Mouse (Mus musculus): ENCODE data around the gene Smc4.

DNA sequence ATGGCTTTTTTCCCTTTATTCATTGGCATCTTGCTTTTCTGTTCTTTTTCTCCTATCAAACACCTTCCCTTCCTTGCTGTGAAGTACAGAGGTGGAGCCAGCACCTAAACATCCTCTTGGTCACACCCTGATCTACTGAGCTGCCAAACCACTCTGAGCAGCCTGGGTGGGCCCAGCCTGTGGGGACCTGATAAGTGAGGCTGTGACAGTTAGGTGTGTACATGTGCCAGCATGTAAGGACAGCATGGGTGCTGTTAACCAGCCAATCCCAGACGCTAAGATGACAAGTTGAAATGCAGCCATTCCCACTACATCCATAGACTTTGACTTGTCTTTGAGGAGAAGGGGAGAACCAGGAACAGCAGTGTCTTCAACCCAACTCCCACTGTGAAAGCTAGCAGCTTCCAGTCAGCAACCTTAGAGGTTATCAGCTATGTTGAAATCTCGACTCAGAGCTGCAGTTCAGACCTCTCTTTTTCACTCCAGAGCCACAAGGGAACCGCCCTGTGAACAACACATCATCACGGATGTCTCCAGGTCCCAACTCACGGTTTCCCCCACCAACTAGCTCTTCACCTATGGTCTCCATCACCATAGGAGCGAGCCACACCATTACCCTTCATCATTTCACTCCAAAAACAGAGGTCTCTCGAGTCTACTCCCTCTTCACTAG is 50.4 kb downstream of the Smc4 start:
- no peak for TF ChIP-seq CTCF (IDR thresholded peaks at IDR 0.05; ENCODE audit: control insufficient read depth, insufficient read depth, insufficient replicate concordance, low read depth, low read length)
- TF ChIP-seq POLR2A (IDR thresholded peaks at IDR 0.05; ENCODE audit: control insufficient read depth, low read depth, low read length), result no peak

Measured in testis, adult 2 months (tissue).